Mouse (Mus musculus) thymus, postnatal 14 days (tissue): ENCODE results near the gene Mpped2.

Experiments used
- DNase-seq: peaks from one replicate; pipeline ENCODE4 v3.0.0; 2021

The Mpped2 gene

GRCm38 (mm10) chr2:106821883-106822282 lies 128.8 kb downstream of the Mpped2 start:
- no peak for DNase-seq

GRCm38 (mm10) chr2:106822540-106822939 lies 129.5 kb downstream of the Mpped2 start:
- no peak for DNase-seq

DNA sequence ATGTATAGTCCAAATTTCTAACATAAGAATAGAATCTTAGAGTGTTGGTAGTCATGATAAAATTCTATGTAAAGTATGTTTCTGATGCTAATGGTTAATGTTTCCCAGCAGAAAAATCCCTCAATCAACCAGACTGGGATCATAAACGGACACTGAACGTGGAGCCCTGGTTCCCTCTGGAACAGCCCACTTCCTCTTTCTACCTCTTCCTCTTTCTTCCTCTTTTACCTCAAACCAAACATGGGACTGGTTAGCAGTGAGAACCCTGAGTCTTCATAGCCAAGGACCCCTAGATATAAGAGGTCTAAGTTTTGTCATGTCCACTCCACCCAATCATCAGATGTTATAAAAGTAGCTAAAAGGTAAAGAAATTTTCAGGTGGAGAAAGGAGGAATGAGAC lies 132.4 kb downstream of the Mpped2 start:
- no peak for DNase-seq

- no peak for DNase-seq
These were observed 133.0 kb downstream of the Mpped2 start for GRCm38 (mm10) chr2:106826023-106826422.

DNA sequence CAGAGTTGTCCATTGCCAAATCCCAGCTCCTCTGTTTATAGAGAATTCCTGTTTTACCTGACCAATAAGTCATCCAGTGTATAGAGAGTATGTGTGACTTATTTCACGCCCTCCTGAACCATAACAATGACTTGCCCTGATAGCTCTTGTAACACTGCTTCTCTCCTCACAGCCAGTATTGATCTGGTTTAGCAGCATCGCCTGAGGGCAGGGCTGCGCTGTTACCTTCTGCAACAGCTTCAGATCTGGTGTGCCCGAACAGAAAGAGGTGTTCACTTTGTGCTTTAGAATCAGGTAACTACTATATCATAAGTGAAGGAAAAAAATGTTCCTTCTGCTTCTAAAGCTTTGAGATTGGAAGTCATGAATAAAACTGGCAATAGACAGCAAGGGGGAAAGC lies 133.7 kb downstream of the Mpped2 start:
- no peak for DNase-seq

GRCm38 (mm10) chr2:106828573-106829310 lies 135.7 kb downstream of the Mpped2 start:
- DNase-seq = no peak

DNA sequence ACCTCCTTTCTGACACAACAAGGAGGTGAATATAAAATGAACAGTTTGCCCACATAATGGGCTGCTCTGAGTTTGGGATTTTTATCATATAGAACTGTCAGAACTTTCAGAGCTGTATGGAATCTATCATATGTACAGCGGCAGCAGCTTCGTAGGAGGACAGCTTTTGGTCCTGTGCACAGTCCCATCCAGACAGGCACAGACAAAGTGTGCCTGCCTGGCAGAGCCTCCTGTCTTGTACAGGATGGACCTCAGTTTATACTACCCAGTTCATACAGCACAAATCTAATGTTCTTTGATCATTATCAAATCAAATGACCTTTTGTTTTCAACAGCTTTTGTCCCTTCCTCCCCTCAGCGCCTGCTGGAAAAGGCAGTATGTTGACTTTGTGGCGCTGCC lies 136.4 kb downstream of the Mpped2 start:
- no peak for DNase-seq

DNA sequence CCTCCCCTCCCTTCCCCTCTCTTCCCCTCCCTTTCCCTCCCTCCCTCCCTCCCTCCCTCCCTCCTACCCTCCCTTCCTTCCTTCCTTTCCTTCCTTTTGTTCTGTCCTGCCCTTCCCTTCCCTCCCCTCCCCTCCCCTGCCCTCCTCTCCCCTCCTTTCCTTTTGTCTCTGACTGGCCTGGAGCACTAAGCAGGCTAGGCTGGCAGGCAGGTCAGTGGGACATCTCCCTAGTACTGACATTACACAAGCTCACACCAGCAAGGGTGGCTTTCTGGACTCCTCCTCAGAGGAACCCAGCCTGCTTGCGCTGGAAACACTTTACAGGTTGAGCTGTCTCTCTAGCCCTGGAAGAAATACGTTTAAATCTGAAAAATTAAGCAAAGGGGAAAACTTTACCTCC lies 139.5 kb downstream of the Mpped2 start:
- no peak for DNase-seq

DNA sequence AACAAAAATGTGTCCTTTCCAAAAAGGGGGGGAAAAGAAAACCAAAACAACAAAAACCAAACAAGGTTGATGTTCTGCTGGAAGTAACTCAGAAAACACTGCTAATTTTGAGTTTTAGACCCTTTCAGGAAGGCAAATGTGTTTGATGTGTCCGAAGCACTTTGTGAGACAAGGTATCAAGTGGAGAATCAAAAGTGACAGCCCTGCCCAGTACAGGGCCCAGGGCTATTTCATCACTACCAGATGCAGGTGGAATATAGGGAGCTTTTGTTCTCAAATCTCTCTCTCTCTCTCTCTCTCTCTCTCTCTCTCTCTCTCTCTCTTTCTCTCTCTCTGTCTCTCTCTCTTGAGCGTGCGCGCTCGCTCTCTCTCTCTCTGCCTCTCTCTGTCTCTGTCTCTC lies 140.1 kb downstream of the Mpped2 start:
- DNase-seq = no peak

- DNase-seq = no peak
These were observed 142.3 kb downstream of the Mpped2 start for GRCm38 (mm10) chr2:106835321-106835720.

DNA sequence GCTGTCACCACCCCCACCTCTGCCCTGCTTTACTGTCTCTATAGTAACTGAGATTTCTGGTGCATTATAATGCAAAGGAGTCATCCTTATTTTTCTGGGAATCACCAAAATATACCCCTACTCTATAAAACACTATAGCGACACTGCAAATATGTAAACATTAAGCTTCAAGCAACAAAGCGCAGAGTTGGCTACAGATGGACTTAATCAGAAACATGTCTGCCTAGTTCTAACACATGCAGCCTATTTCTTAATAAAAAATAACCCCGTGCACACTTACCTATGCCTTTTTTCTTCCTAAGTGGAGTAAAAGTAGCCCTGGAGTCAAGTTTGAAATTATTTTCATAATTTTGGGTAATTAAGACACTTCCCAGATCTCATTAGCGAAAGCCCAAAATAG lies 144.2 kb downstream of the Mpped2 start:
- no peak for DNase-seq

GRCm38 (mm10) chr2:106844147-106844546 lies 151.1 kb downstream of the Mpped2 start:
- no peak for DNase-seq

- DNase-seq = no peak
These were observed 152.0 kb downstream of the Mpped2 start for GRCm38 (mm10) chr2:106844766-106845678.

DNA sequence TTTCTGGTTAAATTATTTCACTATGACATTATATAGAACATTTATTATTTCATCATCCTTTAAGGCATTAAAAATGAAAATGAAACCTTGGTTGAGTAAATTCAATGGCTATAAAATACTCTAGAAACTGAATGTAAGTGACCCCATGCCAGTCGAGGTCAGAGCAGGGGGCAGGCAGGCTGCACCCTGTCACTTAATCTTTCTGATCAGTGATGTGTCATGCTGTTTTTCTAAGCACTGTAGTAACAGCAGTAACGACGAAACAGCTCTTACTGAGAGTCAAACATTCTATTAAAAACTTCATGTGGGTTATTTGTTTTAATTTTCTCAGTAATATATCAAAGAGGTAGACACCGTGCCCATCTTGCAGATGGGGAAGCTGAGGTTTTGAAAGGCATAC lies 153.4 kb downstream of the Mpped2 start:
- DNase-seq = no peak

DNA sequence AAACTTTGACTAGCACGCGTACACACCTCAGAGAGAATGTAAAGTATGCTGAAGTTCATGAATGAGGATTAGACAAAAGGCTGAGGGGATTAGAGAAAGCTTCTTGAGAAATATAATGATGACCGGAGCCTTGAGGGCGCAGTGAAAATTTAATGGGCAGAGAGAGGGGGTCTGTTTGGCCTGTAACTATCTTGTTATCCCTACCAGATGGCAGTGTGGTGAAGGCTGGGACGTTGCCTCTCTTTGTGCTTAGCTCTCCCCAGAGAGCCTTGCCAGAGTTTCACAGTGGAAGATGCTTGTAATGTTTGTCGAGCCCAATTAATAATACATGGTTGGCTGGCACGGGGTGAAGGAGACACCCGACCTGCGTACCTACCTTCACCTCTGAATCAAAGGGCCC lies 156.3 kb downstream of the Mpped2 start:
- DNase-seq = no peak

- DNase-seq = no peak
These were observed 158.4 kb downstream of the Mpped2 start for GRCm38 (mm10) chr2:106851515-106851914.

- DNase-seq = no peak
These were observed 161.1 kb downstream of the Mpped2 start for GRCm38 (mm10) chr2:106854213-106854612.

GRCm38 (mm10) chr2:106854758-106855157 lies 161.7 kb downstream of the Mpped2 start:
- DNase-seq = no peak

DNA sequence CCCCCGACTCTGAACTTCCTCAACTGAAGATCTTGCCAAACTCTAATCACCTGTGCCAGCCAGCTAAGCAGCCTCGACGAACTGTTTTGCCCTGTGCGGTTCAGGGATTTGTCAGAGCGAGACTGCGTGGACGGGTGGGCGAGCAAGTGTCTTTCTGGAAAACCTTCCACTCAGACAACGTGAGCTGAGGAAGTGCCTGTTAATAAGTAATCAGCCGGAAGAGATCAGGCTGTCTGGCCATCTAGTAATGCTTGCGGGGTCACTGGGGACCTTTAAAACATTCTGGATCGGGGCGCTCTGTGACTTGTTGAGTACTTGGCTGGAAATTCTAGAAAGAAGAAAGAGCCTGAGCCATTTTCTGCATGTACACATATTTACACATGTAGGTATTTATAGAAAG lies 162.1 kb downstream of the Mpped2 start:
- DNase-seq = no peak

DNA sequence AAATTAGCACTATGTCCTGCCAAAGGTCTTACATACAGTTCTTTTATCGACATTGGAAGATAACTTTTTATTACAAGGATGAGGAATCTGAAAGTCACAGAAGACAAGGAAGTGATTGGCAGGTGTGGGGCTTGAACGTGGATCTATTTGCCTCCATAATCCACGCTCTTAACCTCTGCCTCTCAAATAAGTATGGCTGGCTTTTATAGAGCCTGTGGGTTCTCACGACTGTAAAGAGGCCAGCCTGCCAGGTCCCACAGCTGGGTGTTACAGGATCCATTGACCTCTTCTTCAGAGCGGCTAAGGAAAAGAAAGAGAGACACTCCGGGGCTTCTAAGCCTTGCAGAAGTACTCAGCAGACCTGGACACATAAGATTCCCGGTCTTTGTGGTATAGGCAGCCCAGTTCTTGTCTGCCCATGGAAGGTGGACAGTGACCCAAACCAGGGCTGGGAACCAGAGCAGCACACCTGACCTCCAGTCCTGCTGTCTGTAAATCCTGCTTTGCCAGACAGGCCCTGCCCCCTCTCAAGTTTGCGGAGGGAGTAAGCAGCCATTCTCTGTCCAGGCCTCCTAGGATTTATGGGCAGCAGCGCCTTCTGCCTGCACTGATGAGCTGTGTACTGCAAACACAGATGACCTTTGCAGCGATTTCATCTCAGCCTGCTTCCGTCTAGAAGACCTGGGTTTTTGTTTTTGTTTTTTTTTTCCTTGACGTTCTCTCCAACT lies 162.7 kb downstream of the Mpped2 start:
- DNase-seq = no peak

DNA sequence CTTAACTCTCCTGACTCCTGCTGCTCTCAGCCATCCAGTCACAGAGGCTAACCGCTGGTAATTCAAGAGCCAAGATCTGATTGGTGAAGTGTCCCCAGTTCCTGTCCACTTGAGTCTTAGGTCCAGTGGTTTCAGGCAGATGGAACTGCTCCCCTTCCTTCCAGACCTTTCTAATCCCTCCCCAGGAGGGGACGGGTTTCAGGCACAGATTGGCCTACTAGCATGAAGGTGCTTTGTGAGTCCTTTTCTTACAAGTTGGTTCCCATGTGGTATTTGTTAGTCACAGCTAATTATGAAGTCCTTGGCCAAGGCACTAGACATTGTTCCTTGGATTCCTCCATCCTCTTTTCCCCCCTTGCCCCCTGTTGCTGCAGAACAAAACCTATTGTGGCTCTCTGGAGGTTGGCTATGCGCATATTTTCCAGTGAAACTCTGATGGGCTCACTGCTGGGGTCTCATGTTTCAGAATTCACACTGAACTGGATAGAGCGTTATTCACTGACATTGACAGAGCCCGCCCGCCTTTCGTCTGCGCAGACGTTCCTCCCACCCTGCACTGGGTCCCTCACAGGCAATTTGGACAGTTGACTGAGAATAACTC lies 163.4 kb downstream of the Mpped2 start:
- no peak for DNase-seq

- no peak for DNase-seq
These were observed 164.2 kb downstream of the Mpped2 start for GRCm38 (mm10) chr2:106857258-106857657.

DNA sequence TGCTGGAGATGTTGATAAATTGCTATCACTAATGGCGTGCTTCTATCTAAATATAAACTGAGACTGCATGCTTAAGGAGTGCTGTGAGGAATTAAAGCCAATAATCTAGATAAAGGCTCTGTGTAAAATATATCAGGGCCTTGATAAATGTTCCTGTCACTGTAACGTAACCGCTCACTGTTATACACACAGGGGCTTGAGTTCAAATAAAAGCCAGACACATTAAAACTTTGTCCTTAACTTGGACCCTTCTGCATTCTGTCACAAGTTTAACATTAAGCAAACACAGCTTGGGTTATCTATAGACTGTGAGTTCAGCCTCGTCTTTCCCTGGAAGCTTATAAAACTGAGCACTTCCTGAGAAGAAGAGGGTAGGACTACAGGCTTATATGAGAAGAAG lies 164.6 kb downstream of the Mpped2 start:
- DNase-seq = no peak
